Mouse (Mus musculus): ENCODE measurements at regions not wholly inside any gene's neighbourhood (a gene's known extent, or its start where the extent isn't known, plus 50 kb on each side); places are given as distances from the start of the nearest gene placed in this dataset.

GRCm38 (mm10) chr4:58643371-58643770 is 89.7 kb upstream of the Lpar1 start:
- Histone ChIP-seq H3K36me3 (ENCODE audit: control insufficient read depth, insufficient read depth, low read length) (no peaks in the 10 kb centered on the region), H3K4me1 (ENCODE audit: control insufficient read depth, insufficient read depth, low read length) (no peaks in the 10 kb centered on the region), H3K4me2 (ENCODE audit: low read length) (no peak overlapping the region), H3K4me3 (replicated peaks; ENCODE audit: low read depth, low read length) (no peak overlapping the region), H3K27ac (replicated peaks; ENCODE audit: low read depth, low read length) (no peak overlapping the region), H3K27me3 (ENCODE audit: control insufficient read depth, insufficient read depth, low read length) (no peaks in the 10 kb centered on the region), H3K9ac (replicated peaks; ENCODE audit: low read length) (no peak overlapping the region), H3K9me3 (ENCODE audit: control insufficient read depth, low read length) (no peaks in the 10 kb centered on the region)
- no peak for ATAC-seq (ENCODE audit: low FRiP score, low TSS enrichment)
- 75% methylated on average over 4 of the region's 4 CpGs for WGBS
- DNase-seq, result no peak

GRCm38 (mm10) chr4:58642236-58642635 is 88.5 kb upstream of the Lpar1 start:
- Histone ChIP-seq H3K4me3 (replicated peaks; ENCODE audit: low read depth, low read length) (no peak overlapping the region), H3K4me2 (ENCODE audit: low read length) (no peak overlapping the region), H3K27ac (replicated peaks; ENCODE audit: low read depth, low read length) (no peak overlapping the region), H3K9me3 (ENCODE audit: control insufficient read depth, low read length) (no peaks in the 10 kb centered on the region), H3K36me3 (ENCODE audit: control insufficient read depth, insufficient read depth, low read length) (no peaks in the 10 kb centered on the region), H3K27me3 (ENCODE audit: control insufficient read depth, insufficient read depth, low read length) (no peaks in the 10 kb centered on the region), H3K9ac (replicated peaks; ENCODE audit: low read length) (no peak overlapping the region), H3K4me1 (ENCODE audit: control insufficient read depth, insufficient read depth, low read length) (no peaks in the 10 kb centered on the region)
- WGBS, result 89% methylated on average over 10 of the region's 10 CpGs
- ATAC-seq (ENCODE audit: low FRiP score, low TSS enrichment) (no peak), DNase-seq (no peak)

GRCm38 (mm10) chr4:58632696-58633095 is 79.0 kb upstream of the Lpar1 start:
- H3K9ac ChIP-seq (replicated peaks; ENCODE audit: low read length), result no peak overlapping the region
- DNase-seq, result no peak
- H3K9me3 ChIP-seq (ENCODE audit: control insufficient read depth, low read length), result no peaks in the 10 kb centered on the region
- H3K27ac ChIP-seq (replicated peaks; ENCODE audit: low read depth, low read length), result no peak overlapping the region
- no peaks in the 10 kb centered on the region for H3K27me3 ChIP-seq (ENCODE audit: control insufficient read depth, insufficient read depth, low read length)
- no peaks in the 10 kb centered on the region for H3K4me1 ChIP-seq (ENCODE audit: control insufficient read depth, insufficient read depth, low read length)
- no peak overlapping the region for H3K4me2 ChIP-seq (ENCODE audit: low read length)
- 96% methylated on average over 1 of the region's 1 CpGs for WGBS
- H3K36me3 ChIP-seq (ENCODE audit: control insufficient read depth, insufficient read depth, low read length), result no peaks in the 10 kb centered on the region
- no peak for ATAC-seq (ENCODE audit: low FRiP score, low TSS enrichment)
- H3K4me3 ChIP-seq (replicated peaks; ENCODE audit: low read depth, low read length), result no peak overlapping the region

GRCm38 (mm10) chr4:58631415-58631814 is 77.7 kb upstream of the Lpar1 start:
- no peak overlapping the region for H3K4me2 ChIP-seq (ENCODE audit: low read length)
- no peak overlapping the region for H3K27ac ChIP-seq (replicated peaks; ENCODE audit: low read depth, low read length)
- no peak overlapping the region for H3K4me3 ChIP-seq (replicated peaks; ENCODE audit: low read depth, low read length)
- no peaks in the 10 kb centered on the region for H3K4me1 ChIP-seq (ENCODE audit: control insufficient read depth, insufficient read depth, low read length)
- no peaks in the 10 kb centered on the region for H3K36me3 ChIP-seq (ENCODE audit: control insufficient read depth, insufficient read depth, low read length)
- H3K9ac ChIP-seq (replicated peaks; ENCODE audit: low read length), result no peak overlapping the region
- DNase-seq (no peak), ATAC-seq (ENCODE audit: low FRiP score, low TSS enrichment) (no peak)
- WGBS, result 92% methylated on average over 4 of the region's 4 CpGs
- H3K9me3 ChIP-seq (ENCODE audit: control insufficient read depth, low read length), result no peaks in the 10 kb centered on the region
- H3K27me3 ChIP-seq (ENCODE audit: control insufficient read depth, insufficient read depth, low read length), result no peaks in the 10 kb centered on the region

GRCm38 (mm10) chr4:58627021-58627420 is 73.3 kb upstream of the Lpar1 start:
- Histone ChIP-seq H3K4me2 (ENCODE audit: low read length) (no peak overlapping the region), H3K36me3 (ENCODE audit: control insufficient read depth, insufficient read depth, low read length) (no peaks in the 10 kb centered on the region), H3K4me1 (ENCODE audit: control insufficient read depth, insufficient read depth, low read length) (no peaks in the 10 kb centered on the region), H3K4me3 (replicated peaks; ENCODE audit: low read depth, low read length) (no peak overlapping the region), H3K9me3 (ENCODE audit: control insufficient read depth, low read length) (no peaks in the 10 kb centered on the region), H3K27me3 (ENCODE audit: control insufficient read depth, insufficient read depth, low read length) (no peaks in the 10 kb centered on the region), H3K27ac (replicated peaks; ENCODE audit: low read depth, low read length) (no peak overlapping the region), H3K9ac (replicated peaks; ENCODE audit: low read length) (no peak overlapping the region)
- ATAC-seq (ENCODE audit: low FRiP score, low TSS enrichment), result no peak
- 75% methylated on average over 7 of the region's 7 CpGs for WGBS
- no peak for DNase-seq

- Histone ChIP-seq H3K4me2 (ENCODE audit: low read length) (no peak overlapping the region), H3K9ac (replicated peaks; ENCODE audit: low read length) (no peak overlapping the region), H3K4me3 (replicated peaks; ENCODE audit: low read depth, low read length) (no peak overlapping the region), H3K27me3 (ENCODE audit: control insufficient read depth, insufficient read depth, low read length) (no peaks in the 10 kb centered on the region), H3K4me1 (ENCODE audit: control insufficient read depth, insufficient read depth, low read length) (no peaks in the 10 kb centered on the region), H3K27ac (replicated peaks; ENCODE audit: low read depth, low read length) (no peak overlapping the region), H3K9me3 (ENCODE audit: control insufficient read depth, low read length) (no peaks in the 10 kb centered on the region), H3K36me3 (ENCODE audit: control insufficient read depth, insufficient read depth, low read length) (no peaks in the 10 kb centered on the region)
- DNase-seq (no peak), ATAC-seq (ENCODE audit: low FRiP score, low TSS enrichment) (no peak)
- 71% methylated on average over 3 of the region's 3 CpGs for WGBS
These were observed 70.4 kb upstream of the Lpar1 start for GRCm38 (mm10) chr4:58624059-58624458.

GRCm38 (mm10) chr4:58620641-58621040 is 66.9 kb upstream of the Lpar1 start:
- H3K9me3 ChIP-seq (ENCODE audit: control insufficient read depth, low read length), result no peaks in the 10 kb centered on the region
- H3K9ac ChIP-seq (replicated peaks; ENCODE audit: low read length), result no peak overlapping the region
- H3K4me1 ChIP-seq (ENCODE audit: control insufficient read depth, insufficient read depth, low read length), result no peaks in the 10 kb centered on the region
- DNase-seq, result no peak
- no peaks in the 10 kb centered on the region for H3K27me3 ChIP-seq (ENCODE audit: control insufficient read depth, insufficient read depth, low read length)
- 87% methylated on average over 3 of the region's 3 CpGs for WGBS
- no peaks in the 10 kb centered on the region for H3K36me3 ChIP-seq (ENCODE audit: control insufficient read depth, insufficient read depth, low read length)
- no peak overlapping the region for H3K4me2 ChIP-seq (ENCODE audit: low read length)
- no peak overlapping the region for H3K4me3 ChIP-seq (replicated peaks; ENCODE audit: low read depth, low read length)
- H3K27ac ChIP-seq (replicated peaks; ENCODE audit: low read depth, low read length), result no peak overlapping the region
- ATAC-seq (ENCODE audit: low FRiP score, low TSS enrichment), result no peak; the same call in 1 of the 2 replicates

- no peak overlapping the region for H3K4me3 ChIP-seq (replicated peaks; ENCODE audit: low read depth, low read length)
- H3K9ac ChIP-seq (replicated peaks; ENCODE audit: low read length), result no peak overlapping the region
- 92% methylated on average over 3 of the region's 3 CpGs for WGBS
- no peaks in the 10 kb centered on the region for H3K4me1 ChIP-seq (ENCODE audit: control insufficient read depth, insufficient read depth, low read length)
- H3K27me3 ChIP-seq (ENCODE audit: control insufficient read depth, insufficient read depth, low read length), result no peaks in the 10 kb centered on the region
- no peaks in the 10 kb centered on the region for H3K36me3 ChIP-seq (ENCODE audit: control insufficient read depth, insufficient read depth, low read length)
- no peak for DNase-seq
- no peak overlapping the region for H3K4me2 ChIP-seq (ENCODE audit: low read length)
- no peak overlapping the region for H3K27ac ChIP-seq (replicated peaks; ENCODE audit: low read depth, low read length)
- no peaks in the 10 kb centered on the region for H3K9me3 ChIP-seq (ENCODE audit: control insufficient read depth, low read length)
- ATAC-seq (ENCODE audit: low FRiP score, low TSS enrichment), result no peak
These were observed 63.6 kb upstream of the Lpar1 start for GRCm38 (mm10) chr4:58617261-58617660.

- H3K9ac ChIP-seq (replicated peaks; ENCODE audit: low read length), result no peak overlapping the region
- no peaks in the 10 kb centered on the region for H3K4me1 ChIP-seq (ENCODE audit: control insufficient read depth, insufficient read depth, low read length)
- H3K9me3 ChIP-seq (ENCODE audit: control insufficient read depth, low read length), result no peaks in the 10 kb centered on the region
- H3K27ac ChIP-seq (replicated peaks; ENCODE audit: low read depth, low read length), result no peak overlapping the region
- H3K4me2 ChIP-seq (ENCODE audit: low read length), result no peak overlapping the region
- no peaks in the 10 kb centered on the region for H3K27me3 ChIP-seq (ENCODE audit: control insufficient read depth, insufficient read depth, low read length)
- no peak overlapping the region for H3K4me3 ChIP-seq (replicated peaks; ENCODE audit: low read depth, low read length)
- no peak for ATAC-seq (ENCODE audit: low FRiP score, low TSS enrichment)
- 50% methylated on average over 6 of the region's 6 CpGs for WGBS
- no peaks in the 10 kb centered on the region for H3K36me3 ChIP-seq (ENCODE audit: control insufficient read depth, insufficient read depth, low read length)
- no peak for DNase-seq
These were observed 59.8 kb upstream of the Lpar1 start for GRCm38 (mm10) chr4:58613536-58613935.

Measured in midbrain, embryonic 14.5 days (tissue).